Comparison of ENCODE assay signal across 8 mouse cellular contexts in the genomic region with DNA sequence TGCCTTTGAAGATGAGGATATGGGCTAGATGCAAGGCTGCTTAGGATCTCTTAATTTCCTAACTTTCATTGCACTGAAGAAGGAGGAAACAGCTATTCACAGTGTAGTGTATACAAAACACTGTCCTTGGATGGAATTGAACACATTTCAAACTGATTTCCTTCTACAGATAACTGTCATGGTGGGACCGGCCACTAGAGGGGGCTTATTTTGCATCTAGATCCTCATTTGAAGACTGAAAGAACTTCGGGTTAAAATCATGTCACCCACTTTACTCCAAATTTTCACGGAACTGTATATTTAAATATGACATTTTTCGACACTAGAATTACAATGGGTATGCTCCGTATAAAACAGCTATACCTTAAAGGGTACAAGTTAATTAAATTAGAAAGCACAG. TPM values are rescaled to one million over a fixed set of nuclear protein-coding genes. Genes with fewer than 3 reads are reported as not detected.
DNase-seq lines count a peak whose midpoint lies in the region; ATAC-seq lines count a peak whose summit lies in the region.

No protein-coding gene starts in this region.

- ATAC-seq in cerebellum, adult (ENCODE audit: insufficient number of reproducible peaks, low FRiP score, low TSS enrichment) = no peak
- ATAC-seq in embryonic facial prominence, embryonic 13.5 days (ENCODE audit: insufficient number of reproducible peaks, insufficient read depth, low FRiP score, low TSS enrichment, low read depth) = no peak

- H3K27me3 ChIP-seq in embryonic facial prominence, embryonic 13.5 days = peaks cover 11% of the 10 kb centered on the region

- no peak overlapping the region for H3K27ac ChIP-seq in embryonic facial prominence, embryonic 13.5 days

- H3K4me3 ChIP-seq in embryonic facial prominence, embryonic 13.5 days = peak overlapping the region; percentile 11

- H3K9ac ChIP-seq in embryonic facial prominence, embryonic 13.5 days = no peak overlapping the region

- H3K4me2 ChIP-seq in embryonic facial prominence, embryonic 13.5 days = peak overlapping the region; percentile 97

- H3K36me3 ChIP-seq in embryonic facial prominence, embryonic 13.5 days = no peaks in the 10 kb centered on the region

- 0 out of 2 replicates have a peak, but pooled peaks cover 3% of the 10 kb centered on the region for H3K4me1 ChIP-seq in embryonic facial prominence, embryonic 13.5 days

- DNase-seq in cerebellum, adult 11 months = peak; percentile 42
- peak; percentile 77 for DNase-seq in adrenal gland, postnatal 10 days
- DNase-seq in hindlimb bud, embryonic 11.5 days (ENCODE audit: extremely low spot score, low read depth, low spot score) = peak; percentile 61
- DNase-seq in left cerebral cortex, adult 11 months (ENCODE audit: low spot score) = peak; percentile 45
- peak; percentile 35 to 80 for DNase-seq in lung, postnatal 4 days
- DNase-seq in spleen, adult 18-20 months = peak; percentile 34 to 80

- H3K9me3 ChIP-seq in embryonic facial prominence, embryonic 13.5 days = no peaks in the 10 kb centered on the region

- WGBS in embryonic facial prominence, embryonic 13.5 days = 16% methylated on average over 5 of the region's 5 CpGs

RNA-seq across cellular contexts. Expression of a gene that starts 2.7 kb away (rescaled TPM):
- total RNA-seq in adrenal gland, postnatal 10 days (2021) = 10 to 100 TPM; 11.8 to 13.3 TPM
- 12.1 and 16.3 TPM in 2 replicates for polyA plus RNA-seq in embryonic facial prominence, embryonic 13.5 days (2015; fragmentation: Nextera tagmentation; extraction: Ambion mirVana)
